Mouse (Mus musculus) megakaryocyte, embryonic 14.5 days (primary cell): ENCODE results near the gene Gimap3.

ENCODE experiments used
- FLI1 ChIP-seq: IDR thresholded peaks from 2 replicates; pipeline ENCODE4 v1.6.1; 2012; ENCODE audit warnings: low read length, inconsistent platforms, mixed read lengths
- GATA1 ChIP-seq: IDR thresholded peaks from 3 replicates; pipeline ENCODE4 v1.6.1; 2012; ENCODE audit warnings: mixed read lengths, low read length, inconsistent platforms, borderline replicate concordance

DNA sequence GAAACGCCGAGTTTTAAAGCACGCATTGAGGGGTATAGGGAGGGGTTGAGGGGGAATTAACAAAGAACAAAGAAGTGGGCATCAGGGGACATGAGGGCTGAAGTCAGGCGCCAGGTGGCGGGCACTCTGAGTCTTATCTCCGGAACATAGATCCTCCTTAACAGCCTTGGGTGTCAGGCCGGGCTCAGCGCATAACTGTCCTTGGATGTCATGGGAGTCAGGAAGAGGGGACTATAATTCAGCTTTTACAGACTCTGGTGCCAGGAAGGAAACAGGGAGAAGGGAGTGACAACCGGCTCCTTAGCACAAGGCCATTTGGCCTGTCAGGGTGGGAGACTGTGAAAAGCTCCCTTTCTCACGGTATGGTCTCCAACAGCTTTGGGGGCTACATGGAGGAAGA is 6.2 kb downstream of the Gimap3 start:
- TF ChIP-seq GATA1: no peak
- TF ChIP-seq FLI1: no peak
